Mouse (Mus musculus): ENCODE measurements around the gene Nudt22. TPM values are rescaled to one million over a fixed set of nuclear protein-coding genes. Genes with fewer than 3 reads are reported as not detected.

The Nudt22 gene
- polyA plus RNA-seq (2015; fragmentation: Nextera tagmentation; extraction: Ambion mirVana) = 25.4 and 27.4 TPM in 2 replicates

DNA sequence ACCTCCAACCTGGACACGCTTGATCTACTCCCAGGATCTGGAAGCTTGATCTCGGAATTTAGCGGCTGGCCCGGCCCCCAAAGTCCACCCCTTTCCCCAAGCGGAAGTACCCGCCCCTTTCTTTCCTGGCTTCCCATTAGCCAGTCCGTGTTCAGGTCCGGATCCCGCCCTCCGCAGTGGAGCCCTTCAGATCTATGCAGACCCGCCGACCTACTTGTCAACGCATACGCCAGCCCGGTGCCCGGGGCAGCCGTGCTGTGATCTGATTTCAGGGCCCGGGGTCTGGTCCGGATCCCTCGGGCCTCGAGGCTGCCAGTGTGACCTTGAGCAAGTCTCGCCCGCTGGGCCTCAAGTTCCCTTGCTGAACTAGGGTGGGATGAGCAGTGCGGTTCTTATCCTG is at the start of gene Nudt22, which contains the start of gene Trpt1:
TSS of gene Nudt22 (minus strand) at position 112 of the 400 bp plus-strand sequence.
TSS of gene Trpt1 (plus strand) at position 126 of the 400 bp plus-strand sequence.
- Histone ChIP-seq H3K27ac (peak within 1 kb of the TSS; percentile 80), H3K36me3 (peaks cover 24% of the 10 kb centered on the region), H3K4me3 (replicated peaks) (peak within 1 kb of the TSS; percentile 58), H3K4me2 (peak within 1 kb of the TSS; percentile 82), H3K27me3 (no peaks in the 10 kb centered on the region), H3K9ac (peak within 1 kb of the TSS; percentile 72), H3K9me3 (replicated peaks) (no peaks in the 10 kb centered on the region), H3K4me1 (peaks cover 54% of the 10 kb centered on the region)
- peak; percentile 80 for ATAC-seq (replicated peaks; ENCODE audit: low FRiP score)
- WGBS = under 1% methylated on average over 24 of the region's 24 CpGs

- Histone ChIP-seq H3K4me2 (no peak overlapping the region), H3K27me3 (no peaks in the 10 kb centered on the region), H3K27ac (no peak overlapping the region), H3K36me3 (no peaks in the 10 kb centered on the region), H3K4me3 (replicated peaks) (no peak overlapping the region), H3K9ac (no peak overlapping the region), H3K9me3 (replicated peaks) (no peaks in the 10 kb centered on the region), H3K4me1 (peaks cover 5% of the 10 kb centered on the region; the same call in 1 of the 2 replicates)
- ATAC-seq (replicated peaks; ENCODE audit: low FRiP score) = no peak
- WGBS = 26% methylated on average over 4 of the region's 4 CpGs
Observed at GRCm38 (mm10) chr19:7044706-7045105, 48.8 kb upstream of the Nudt22 start.

GRCm38 (mm10) chr19:7044279-7044678 is 48.4 kb upstream of the Nudt22 start:
- Histone ChIP-seq H3K4me2 (no peak overlapping the region), H3K9ac (no peak overlapping the region), H3K27ac (no peak overlapping the region), H3K27me3 (no peaks in the 10 kb centered on the region), H3K36me3 (no peaks in the 10 kb centered on the region), H3K4me3 (replicated peaks) (no peak overlapping the region), H3K9me3 (replicated peaks) (no peaks in the 10 kb centered on the region), H3K4me1 (peaks cover 5% of the 10 kb centered on the region)
- 52% methylated on average over 4 of the region's 4 CpGs for WGBS
- ATAC-seq (replicated peaks; ENCODE audit: low FRiP score) = no peak

GRCm38 (mm10) chr19:7041171-7041570 is 45.3 kb upstream of the Nudt22 start:
- Histone ChIP-seq H3K4me3 (replicated peaks) (peak overlapping the region; percentile 45), H3K4me2 (peak overlapping the region; percentile 61; the same call in 1 of the 2 replicates), H3K27ac (peak overlapping the region; percentile 86; the same call in 1 of the 2 replicates), H3K4me1 (peaks cover 27% of the 10 kb centered on the region), H3K27me3 (no peaks in the 10 kb centered on the region), H3K9ac (no peak overlapping the region), H3K9me3 (replicated peaks) (no peaks in the 10 kb centered on the region), H3K36me3 (peaks cover 10% of the 10 kb centered on the region; the same call in 1 of the 2 replicates)
- 94% methylated on average over 2 of the region's 2 CpGs for WGBS
- no peak for ATAC-seq (replicated peaks; ENCODE audit: low FRiP score)

GRCm38 (mm10) chr19:7040637-7041130 is 44.8 kb upstream of the Nudt22 start:
- WGBS = 25% methylated on average over 13 of the region's 13 CpGs
- H3K36me3 ChIP-seq = peaks cover 10% of the 10 kb centered on the region; the same call in 1 of the 2 replicates
- peaks cover 27% of the 10 kb centered on the region for H3K4me1 ChIP-seq

GRCm38 (mm10) chr19:7039841-7040636 is 44.1 kb upstream of the Nudt22 start, which contains the start of gene Stip1:
TSS of gene Stip1 (minus strand) at chr19:7039967.
- peaks cover 27% of the 10 kb centered on the region for H3K4me1 ChIP-seq
- peaks cover 17% of the 10 kb centered on the region for H3K36me3 ChIP-seq
- no peaks in the 10 kb centered on the region for H3K27me3 ChIP-seq
- no peaks in the 10 kb centered on the region for H3K9me3 ChIP-seq (replicated peaks)
- H3K4me2 ChIP-seq = peak within 1 kb of the TSS; percentile 74
- ATAC-seq (replicated peaks; ENCODE audit: low FRiP score) = peak; percentile 99
- under 1% methylated on average over 49 of the region's 49 CpGs for WGBS
- peak within 1 kb of the TSS; percentile 93 for H3K9ac ChIP-seq
- peak within 1 kb of the TSS; percentile 90 for H3K4me3 ChIP-seq (replicated peaks)
- H3K27ac ChIP-seq = peak within 1 kb of the TSS; percentile 92

More at GRCm38 (mm10) chr19:7040637-7041130, 44.8 kb upstream of the Nudt22 start:
- Histone ChIP-seq H3K27me3 (no peaks in the 10 kb centered on the region), H3K9me3 (replicated peaks) (no peaks in the 10 kb centered on the region), H3K9ac (peak overlapping the region; percentile 45), H3K4me3 (replicated peaks) (peak overlapping the region; percentile 45), H3K4me2 (peak overlapping the region; percentile 61), H3K27ac (peak overlapping the region; percentile 86)
- no peak for ATAC-seq (replicated peaks; ENCODE audit: low FRiP score)

GRCm38 (mm10) chr19:7039088-7039720 is 43.3 kb upstream of the Nudt22 start:
- peak overlapping the region; percentile 74 for H3K4me2 ChIP-seq
- 1% methylated on average over 35 of the region's 35 CpGs for WGBS
- peak overlapping the region; percentile 93 for H3K9ac ChIP-seq

GRCm38 (mm10) chr19:7034006-7034405 is 38.1 kb upstream of the Nudt22 start:
- no peak overlapping the region for H3K4me2 ChIP-seq
- H3K27ac ChIP-seq = no peak overlapping the region
- peaks cover 19% of the 10 kb centered on the region for H3K4me1 ChIP-seq
- no peak overlapping the region for H3K4me3 ChIP-seq (replicated peaks)
- WGBS = 90% methylated on average over 5 of the region's 5 CpGs
- H3K9ac ChIP-seq = no peak overlapping the region
- peaks cover 76% of the 10 kb centered on the region for H3K36me3 ChIP-seq
- H3K9me3 ChIP-seq (replicated peaks) = no peaks in the 10 kb centered on the region
- no peaks in the 10 kb centered on the region for H3K27me3 ChIP-seq
- no peak for ATAC-seq (replicated peaks; ENCODE audit: low FRiP score)

More at GRCm38 (mm10) chr19:7039088-7039720, 43.3 kb upstream of the Nudt22 start:
- no peaks in the 10 kb centered on the region for H3K27me3 ChIP-seq
- H3K4me3 ChIP-seq (replicated peaks) = peak overlapping the region; percentile 90
- peaks cover 27% of the 10 kb centered on the region for H3K4me1 ChIP-seq
- no peaks in the 10 kb centered on the region for H3K9me3 ChIP-seq (replicated peaks)
- peak; percentile 19 for ATAC-seq (replicated peaks; ENCODE audit: low FRiP score)
- peak overlapping the region; percentile 92 for H3K27ac ChIP-seq
- peaks cover 25% of the 10 kb centered on the region for H3K36me3 ChIP-seq

GRCm38 (mm10) chr19:7029531-7029930 is 33.6 kb upstream of the Nudt22 start:
- Histone ChIP-seq H3K27ac (no peak overlapping the region), H3K27me3 (no peaks in the 10 kb centered on the region), H3K4me1 (no peaks in the 10 kb centered on the region), H3K9ac (no peak overlapping the region), H3K36me3 (peaks cover 99% of the 10 kb centered on the region), H3K4me3 (replicated peaks) (no peak overlapping the region), H3K4me2 (no peak overlapping the region), H3K9me3 (replicated peaks) (no peaks in the 10 kb centered on the region)
- WGBS = 94% methylated on average over 5 of the region's 5 CpGs
- no peak for ATAC-seq (replicated peaks; ENCODE audit: low FRiP score)

GRCm38 (mm10) chr19:7020224-7020641 is 24.3 kb upstream of the Nudt22 start:
- Histone ChIP-seq H3K9me3 (replicated peaks) (no peaks in the 10 kb centered on the region), H3K36me3 (peaks cover 79% of the 10 kb centered on the region), H3K27ac (no peak overlapping the region), H3K9ac (no peak overlapping the region), H3K4me2 (no peak overlapping the region), H3K4me3 (replicated peaks) (no peak overlapping the region), H3K4me1 (no peaks in the 10 kb centered on the region), H3K27me3 (no peaks in the 10 kb centered on the region)
- WGBS = 49% methylated on average over 3 of the region's 3 CpGs
- ATAC-seq (replicated peaks; ENCODE audit: low FRiP score) = peak; percentile 60; the same call in 1 of the 2 replicates

DNA sequence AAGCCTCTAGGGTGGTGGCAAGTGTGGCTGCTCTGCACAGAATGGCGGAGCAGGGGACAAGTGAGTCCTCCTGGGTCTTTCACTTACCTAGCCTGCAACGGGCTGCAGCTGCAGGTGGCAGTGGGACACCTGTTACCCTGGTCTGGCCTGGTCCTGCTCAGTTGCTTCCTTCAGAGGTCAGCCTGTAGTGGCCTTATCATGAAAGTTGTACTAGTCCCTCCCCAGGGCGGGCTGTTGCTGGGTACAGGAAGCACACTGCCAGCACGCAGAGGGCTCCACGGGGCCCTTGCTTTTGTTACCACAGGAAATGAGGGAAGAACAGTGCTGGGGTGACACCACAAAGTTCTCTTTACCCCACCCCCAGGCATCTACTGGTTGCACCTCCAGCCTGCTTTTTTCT is 23.3 kb upstream of the Nudt22 start, which contains the start of gene Fermt3:
TSS of gene Fermt3 (minus strand) at position 279 of the 400 bp plus-strand sequence.
- ATAC-seq (replicated peaks; ENCODE audit: low FRiP score) = no peak
- Histone ChIP-seq H3K4me2 (no peak within 1 kb of the TSS), H3K36me3 (peaks cover 68% of the 10 kb centered on the region), H3K27ac (peak within 1 kb of the TSS; percentile 13; the same call in 1 of the 2 replicates), H3K9ac (no peak within 1 kb of the TSS), H3K9me3 (replicated peaks) (no peaks in the 10 kb centered on the region), H3K27me3 (no peaks in the 10 kb centered on the region), H3K4me3 (replicated peaks) (no peak within 1 kb of the TSS), H3K4me1 (no peaks in the 10 kb centered on the region)
- WGBS = 78% methylated on average over 5 of the region's 5 CpGs
